Mouse (Mus musculus): ENCODE measurements at regions not wholly inside any gene's neighbourhood (a gene's known extent, or its start where the extent isn't known, plus 50 kb on each side); places are given as distances from the start of the nearest gene placed in this dataset.

- H3K36me3 ChIP-seq (ENCODE audit: control insufficient read depth, insufficient read depth, low read length, poor library complexity, severe bottlenecking): no peaks in the 10 kb centered on the region
- H3K27me3 ChIP-seq (ENCODE audit: control insufficient read depth, insufficient read depth, low read length, poor library complexity, severe bottlenecking): no peaks in the 10 kb centered on the region
- DNase-seq (ENCODE audit: low read depth, low spot score): no peak
These were observed 1020.5 kb downstream of the 9330182O14Rik start for GRCm38 (mm10) chr15:41154551-41155151.

- H3K36me3 ChIP-seq (ENCODE audit: control insufficient read depth, insufficient read depth, low read length, poor library complexity, severe bottlenecking): no peaks in the 10 kb centered on the region
- H3K27me3 ChIP-seq (ENCODE audit: control insufficient read depth, insufficient read depth, low read length, poor library complexity, severe bottlenecking): no peaks in the 10 kb centered on the region
- no peak for DNase-seq (ENCODE audit: low read depth, low spot score)
These were observed 1021.0 kb downstream of the 9330182O14Rik start for GRCm38 (mm10) chr15:41155169-41155638.

- DNase-seq (ENCODE audit: low read depth, low spot score): no peak
- no peaks in the 10 kb centered on the region for H3K27me3 ChIP-seq (ENCODE audit: control insufficient read depth, insufficient read depth, low read length, poor library complexity, severe bottlenecking)
- H3K36me3 ChIP-seq (ENCODE audit: control insufficient read depth, insufficient read depth, low read length, poor library complexity, severe bottlenecking): no peaks in the 10 kb centered on the region
These were observed 1023.6 kb downstream of the 9330182O14Rik start for GRCm38 (mm10) chr15:41157802-41158201.

DNA sequence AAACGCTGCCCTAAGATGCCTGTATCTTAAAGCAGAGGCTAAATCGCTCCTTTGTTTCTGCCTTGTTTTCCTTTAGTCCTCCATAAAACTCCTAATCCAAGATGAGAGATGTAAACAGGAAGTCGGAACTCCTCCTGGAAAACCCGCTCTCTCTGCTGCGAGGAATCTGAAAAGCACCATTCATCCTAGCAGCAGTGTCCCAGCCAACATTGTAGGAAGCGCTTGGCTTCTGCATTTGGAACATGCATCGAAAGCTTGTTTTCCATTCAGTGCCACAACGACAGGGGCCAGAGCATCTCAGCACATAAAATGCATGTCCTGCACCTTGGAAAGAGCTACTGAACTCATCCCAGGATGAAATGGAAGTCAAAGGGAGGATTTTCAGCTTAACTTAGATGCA lies 1028.1 kb downstream of the 9330182O14Rik start:
- H3K27me3 ChIP-seq (ENCODE audit: control insufficient read depth, insufficient read depth, low read length, poor library complexity, severe bottlenecking): no peaks in the 10 kb centered on the region
- DNase-seq (ENCODE audit: low read depth, low spot score): no peak
- H3K36me3 ChIP-seq (ENCODE audit: control insufficient read depth, insufficient read depth, low read length, poor library complexity, severe bottlenecking): no peaks in the 10 kb centered on the region

GRCm38 (mm10) chr15:41162793-41163192 lies 1028.6 kb downstream of the 9330182O14Rik start:
- peak; percentile 44 for DNase-seq (ENCODE audit: low read depth, low spot score)
- Histone ChIP-seq H3K27me3 (ENCODE audit: control insufficient read depth, insufficient read depth, low read length, poor library complexity, severe bottlenecking) (no peaks in the 10 kb centered on the region), H3K36me3 (ENCODE audit: control insufficient read depth, insufficient read depth, low read length, poor library complexity, severe bottlenecking) (no peaks in the 10 kb centered on the region)

GRCm38 (mm10) chr15:41163643-41164358 lies 1029.6 kb downstream of the 9330182O14Rik start:
- DNase-seq (ENCODE audit: low read depth, low spot score): peak; percentile 55
- H3K27me3 ChIP-seq (ENCODE audit: control insufficient read depth, insufficient read depth, low read length, poor library complexity, severe bottlenecking): no peaks in the 10 kb centered on the region
- no peaks in the 10 kb centered on the region for H3K36me3 ChIP-seq (ENCODE audit: control insufficient read depth, insufficient read depth, low read length, poor library complexity, severe bottlenecking)

- no peak for DNase-seq (ENCODE audit: low read depth, low spot score)
- no peaks in the 10 kb centered on the region for H3K27me3 ChIP-seq (ENCODE audit: control insufficient read depth, insufficient read depth, low read length, poor library complexity, severe bottlenecking)
- H3K36me3 ChIP-seq (ENCODE audit: control insufficient read depth, insufficient read depth, low read length, poor library complexity, severe bottlenecking): no peaks in the 10 kb centered on the region
These were observed 1031.4 kb downstream of the 9330182O14Rik start for GRCm38 (mm10) chr15:41165534-41165933.

- H3K36me3 ChIP-seq (ENCODE audit: control insufficient read depth, insufficient read depth, low read length, poor library complexity, severe bottlenecking): no peaks in the 10 kb centered on the region
- H3K27me3 ChIP-seq (ENCODE audit: control insufficient read depth, insufficient read depth, low read length, poor library complexity, severe bottlenecking): no peaks in the 10 kb centered on the region
- DNase-seq (ENCODE audit: low read depth, low spot score): no peak
These were observed 1056.6 kb downstream of the 9330182O14Rik start for GRCm38 (mm10) chr15:41190792-41191191.

GRCm38 (mm10) chr15:41193240-41193639 lies 1059.1 kb downstream of the 9330182O14Rik start:
- Histone ChIP-seq H3K36me3 (ENCODE audit: control insufficient read depth, insufficient read depth, low read length, poor library complexity, severe bottlenecking) (no peaks in the 10 kb centered on the region), H3K27me3 (ENCODE audit: control insufficient read depth, insufficient read depth, low read length, poor library complexity, severe bottlenecking) (no peaks in the 10 kb centered on the region)
- DNase-seq (ENCODE audit: low read depth, low spot score): no peak

DNA sequence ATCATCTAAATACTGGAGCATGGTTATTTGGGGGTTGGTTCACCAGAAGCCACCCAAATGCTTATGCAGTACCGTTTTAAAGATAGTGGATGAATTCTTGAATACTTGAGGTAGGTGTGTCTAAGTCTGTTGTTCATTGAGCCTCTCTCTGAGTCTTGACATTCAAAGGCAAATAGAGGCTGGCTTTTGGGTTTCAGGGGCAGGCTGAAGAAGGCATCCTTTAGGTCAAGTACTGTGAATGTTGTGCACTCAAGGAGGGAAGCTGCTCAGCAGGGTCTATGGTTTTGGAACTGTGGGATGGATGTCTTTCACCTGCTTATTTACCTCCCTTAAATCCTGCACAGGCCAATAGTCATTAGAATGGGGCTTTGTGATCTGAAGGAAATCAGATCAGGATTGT lies 1089.6 kb downstream of the 9330182O14Rik start:
- no peaks in the 10 kb centered on the region for H3K36me3 ChIP-seq (ENCODE audit: control insufficient read depth, insufficient read depth, low read length, poor library complexity, severe bottlenecking)
- DNase-seq (ENCODE audit: low read depth, low spot score): no peak

DNA sequence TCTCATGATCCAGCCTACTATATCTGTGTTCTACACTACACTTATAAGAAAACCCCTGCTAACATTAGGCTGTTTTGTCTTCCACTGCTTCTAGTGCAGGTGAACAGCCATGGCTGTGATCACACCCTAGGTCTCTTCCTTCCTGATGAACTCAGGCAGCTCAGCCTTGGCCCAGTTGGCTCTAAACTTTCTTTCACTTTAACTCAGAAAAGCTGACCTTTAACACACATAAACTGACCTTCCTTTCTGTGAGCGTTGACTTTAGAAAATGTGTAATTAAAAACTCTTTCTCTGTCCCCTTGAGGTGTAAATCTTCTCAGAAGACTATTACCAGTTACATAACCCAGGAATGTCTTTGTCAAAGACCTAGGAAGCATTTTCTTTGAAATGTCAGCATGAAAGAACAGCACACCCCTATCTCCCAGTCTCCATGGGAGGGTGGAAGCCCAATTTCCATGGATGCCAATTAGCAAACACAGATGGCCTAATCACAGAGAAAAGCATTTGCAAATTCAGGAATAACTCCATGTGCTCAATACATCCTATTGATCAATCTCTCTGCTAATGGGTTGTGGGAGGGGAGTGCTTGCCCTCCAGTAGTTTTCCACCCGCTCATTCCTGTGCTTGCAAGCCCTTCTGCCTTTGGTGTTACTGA lies 1098.4 kb downstream of the 9330182O14Rik start:
- DNase-seq (ENCODE audit: low read depth, low spot score): no peak
- Histone ChIP-seq H3K27me3 (ENCODE audit: control insufficient read depth, insufficient read depth, low read length, poor library complexity, severe bottlenecking) (no peaks in the 10 kb centered on the region), H3K36me3 (ENCODE audit: control insufficient read depth, insufficient read depth, low read length, poor library complexity, severe bottlenecking) (no peaks in the 10 kb centered on the region)

More for the DNA sequence above, 1089.6 kb downstream of the 9330182O14Rik start:
- no peaks in the 10 kb centered on the region for H3K27me3 ChIP-seq (ENCODE audit: control insufficient read depth, insufficient read depth, low read length, poor library complexity, severe bottlenecking)

Data from splenic B cell, adult 2 months (primary cell).